Mouse (Mus musculus): ENCODE results near the gene Mfsd4b1.

Mfsd4b1 gene

GRCm38 (mm10) chr10:40024554-40025428 is at the start of gene Mfsd4b1:
Gene Mfsd4b1, minus strand, starts transcription at chr10:40025268.
- peak; percentile 99 for DNase-seq

GRCm38 (mm10) chr10:40073608-40074007 is 48.5 kb upstream of the Mfsd4b1 start:
- peak; percentile 54 for DNase-seq

GRCm38 (mm10) chr10:40070684-40071083 is 45.6 kb upstream of the Mfsd4b1 start:
- no peak for DNase-seq

- peak; percentile 42 for DNase-seq
These were observed 44.2 kb upstream of the Mfsd4b1 start for GRCm38 (mm10) chr10:40069270-40069669.

GRCm38 (mm10) chr10:40068595-40068994 is 43.5 kb upstream of the Mfsd4b1 start:
- DNase-seq = peak; percentile 47

- no peak for DNase-seq
These were observed 42.5 kb upstream of the Mfsd4b1 start for GRCm38 (mm10) chr10:40067529-40067928.

GRCm38 (mm10) chr10:40067071-40067470 is 42.0 kb upstream of the Mfsd4b1 start:
- peak; percentile 1 for DNase-seq

- no peak for DNase-seq
These were observed 40.3 kb upstream of the Mfsd4b1 start for GRCm38 (mm10) chr10:40065357-40065756.

- DNase-seq = peak; percentile 82
These were observed 38.3 kb upstream of the Mfsd4b1 start for GRCm38 (mm10) chr10:40063291-40063890.

- peak; percentile 66 for DNase-seq
These were observed 37.7 kb upstream of the Mfsd4b1 start for GRCm38 (mm10) chr10:40062812-40063211.

- DNase-seq = peak; percentile 62
These were observed 36.9 kb upstream of the Mfsd4b1 start for GRCm38 (mm10) chr10:40061926-40062325.

- DNase-seq = peak; percentile 30
These were observed 33.7 kb upstream of the Mfsd4b1 start for GRCm38 (mm10) chr10:40058786-40059120.

GRCm38 (mm10) chr10:40058062-40058785 is 33.2 kb upstream of the Mfsd4b1 start:
- peak; percentile 70 for DNase-seq

- no peak for DNase-seq
These were observed 32.5 kb upstream of the Mfsd4b1 start for GRCm38 (mm10) chr10:40057615-40058014.

GRCm38 (mm10) chr10:40054455-40054854 is 29.4 kb upstream of the Mfsd4b1 start:
- peak; percentile 4 for DNase-seq

GRCm38 (mm10) chr10:40053896-40054295 is 28.8 kb upstream of the Mfsd4b1 start:
- DNase-seq = peak; percentile 4

- peak; percentile 73 for DNase-seq
These were observed 28.3 kb upstream of the Mfsd4b1 start for GRCm38 (mm10) chr10:40053257-40053895.

- peak; percentile 1 for DNase-seq
These were observed 26.9 kb upstream of the Mfsd4b1 start for GRCm38 (mm10) chr10:40051997-40052396.

- peak; percentile 0 for DNase-seq
These were observed 25.7 kb upstream of the Mfsd4b1 start for GRCm38 (mm10) chr10:40050763-40051162.

- peak; percentile 81 for DNase-seq
These were observed 16.3 kb upstream of the Mfsd4b1 start for GRCm38 (mm10) chr10:40041339-40041738.

- no peak for DNase-seq
These were observed 11.9 kb upstream of the Mfsd4b1 start for GRCm38 (mm10) chr10:40036686-40037560.

GRCm38 (mm10) chr10:40034956-40035355 is 9.9 kb upstream of the Mfsd4b1 start:
- DNase-seq = no peak
